Mouse (Mus musculus) MEL (cell line): ENCODE results near the gene Atg13.

Source experiments
- EP300 ChIP-seq, 2 experiments: IDR thresholded peaks; 2 replicates each; pipeline ENCODE4 v1.6.1; 2011; ENCODE audit warnings: improper control_type of control experiment in 2 of 2, low read length in 2 of 2, low read depth in 1 of 2, mild to moderate bottlenecking in 1 of 2
- MXI1 ChIP-seq: IDR thresholded peaks from 2 replicates; pipeline ENCODE4 v1.6.1; 2011; ENCODE audit warnings: mild to moderate bottlenecking, low read depth, low read length, improper control_type of control experiment
- USF1 ChIP-seq: IDR thresholded peaks from 2 replicates; pipeline ENCODE4 v1.6.1; 2014; ENCODE audit warnings: low read depth, mild to moderate bottlenecking, inconsistent platforms, low read length, improper control_type of control experiment, moderate library complexity

- TF ChIP-seq EP300 (IDR thresholded peaks at IDR 0.05; ENCODE audit: low read depth in 1 of 2, low read length in 2 of 2): 0 out of 4 replicates have a peak, but pooled peaks of 1 of the 2 experiments have one; percentile 34
- TF ChIP-seq USF1: no peak
- TF ChIP-seq MXI1: no peak
Measured at GRCm38 (mm10) chr2:91650360-91650995, 59.9 kb downstream of the Atg13 start.
